Mouse (Mus musculus) spleen, adult 2 months (tissue): ENCODE data around the gene Gm9048. TPM values are rescaled to one million over a fixed set of nuclear protein-coding genes. Genes with fewer than 3 reads are reported as not detected.
"Not testable (repeated sequence)": the region's sequence is repeated elsewhere in the genome, so short reads cannot be mapped to it uniquely, and the experiment has no call there.

Experiments
- DNase-seq, 2 experiments: peaks; one replicate each; pipeline versions ENCODE4 v3.0.0 to v3.0.0-alpha.2; 2012 to 2021; ENCODE audit warnings: low spot score in 2 of 2, low read depth in 1 of 2
- H3K27ac ChIP-seq: fragments of 200-500 bp; 2 replicates; pipeline ENCODE4 v1.5.1; 2012; ENCODE audit warnings: low read length, inconsistent platforms; ENCODE audit not compliant: insufficient read depth
- H3K27me3 ChIP-seq: fragments of 200-500 bp; 2 replicates; pipeline ENCODE4 v1.6.1; 2012; ENCODE audit warnings: mild to moderate bottlenecking, moderate library complexity, low read length, inconsistent platforms; ENCODE audit not compliant: control insufficient read depth, insufficient read depth
- H3K36me3 ChIP-seq: fragments of 200-500 bp; 2 replicates; pipeline ENCODE4 v1.6.1; 2012; ENCODE audit warnings: mild to moderate bottlenecking, low read length, inconsistent platforms; ENCODE audit not compliant: control insufficient read depth, insufficient read depth
- H3K4me1 ChIP-seq: fragments of 200-500 bp; 2 replicates; pipeline ENCODE4 v1.6.1; 2011; ENCODE audit warnings: inconsistent platforms; ENCODE audit not compliant: control insufficient read depth, insufficient read depth, insufficient read length
- H3K4me3 ChIP-seq: fragments of 200-500 bp; 2 replicates; pipeline ENCODE4 v1.5.1; 2011; ENCODE audit warnings: mild to moderate bottlenecking, inconsistent platforms; ENCODE audit not compliant: insufficient read depth, insufficient read length; ENCODE audit errors: extremely low read depth
- CTCF ChIP-seq: fragments of 200-500 bp; IDR thresholded peaks from 2 replicates; pipeline ENCODE4 v1.5.1; 2011; ENCODE audit warnings: mild to moderate bottlenecking, inconsistent platforms; ENCODE audit not compliant: insufficient read depth, insufficient read length, insufficient replicate concordance; ENCODE audit errors: extremely low read depth
- POLR2A ChIP-seq: fragments of 200-500 bp; IDR thresholded peaks from 2 replicates; pipeline ENCODE4 v1.6.1; 2011; ENCODE audit warnings: low read depth, low read length, inconsistent platforms
- WGBS: fragments of 180-500 bp; shearing (Covaris S2); methylation state at CpG from one replicate; pipeline ENCODE4 v1.1.7; 2018; 5-methylcytosine and 5-hydroxymethylcytosine counted together
- polyA plus RNA-seq: library from polyadenylated mRNA; depleted of rRNA; stranded (reverse); fragments of >200 nt; gene quantifications from 2 replicates; pipeline ENCODE4 v1.2.3, GENCODE M21; 2012; rRNA removed

Gm9048 gene
- polyA plus RNA-seq, 1 experiment, result not detected

- DNase-seq, result no peak
Measured at GRCm38 (mm10) chr10:118319024-118319423, 29.5 kb downstream of the Gm9048 start.

GRCm38 (mm10) chr10:118302133-118302532, 46.3 kb downstream of the Gm9048 start:
- DNase-seq, H3K36me3 ChIP-seq, H3K27me3 ChIP-seq, H3K27ac ChIP-seq, H3K4me1 ChIP-seq, H3K4me3 ChIP-seq: not testable (repeated sequence)
- 50% methylated on average over 2 of the region's 2 CpGs for WGBS

More at GRCm38 (mm10) chr10:118319024-118319423, 29.5 kb downstream of the Gm9048 start:
- H3K4me1 ChIP-seq, result no peaks in the 10 kb centered on the region
- 36% methylated on average over 8 of the region's 8 CpGs for WGBS
- no peak overlapping the region for H3K4me3 ChIP-seq
- TF ChIP-seq CTCF, result no peak
- no peak for TF ChIP-seq POLR2A
- H3K36me3 ChIP-seq, result no peaks in the 10 kb centered on the region
- no peaks in the 10 kb centered on the region for H3K27me3 ChIP-seq
- no peak overlapping the region for H3K27ac ChIP-seq

Other genes starting within 250 kb of the Gm9048 start
- gene Mdm1, start 206.9 kb downstream of the Gm9048 start, polyA plus RNA-seq, result 2.9 and 3.4 TPM in 2 replicates
- gene Il22, start 143.7 kb downstream of the Gm9048 start, polyA plus RNA-seq, result not detected in 2 replicates
- gene Gm32717, start 107.9 kb downstream of the Gm9048 start, polyA plus RNA-seq, result not detected in 2 replicates
- not detected in 2 replicates for gene Gm32802, start 90.0 kb downstream of the Gm9048 start, polyA plus RNA-seq
- not detected in 2 replicates for gene Iltifb, start 53.6 kb downstream of the Gm9048 start, polyA plus RNA-seq
- not detected in 2 replicates for gene Gm9040, start 21.7 kb downstream of the Gm9048 start, polyA plus RNA-seq
- gene Gm9044, start 16.3 kb downstream of the Gm9048 start, polyA plus RNA-seq, result not detected in 2 replicates
- gene Gm9045, start 10.8 kb downstream of the Gm9048 start, polyA plus RNA-seq, result 0.04 TPM in 1 of 2 replicates, not detected in the other
- gene Gm9046, start 5.4 kb downstream of the Gm9048 start, polyA plus RNA-seq, result not detected in 2 replicates
- gene Gm9049, start 5.4 kb upstream of the Gm9048 start, polyA plus RNA-seq, result 0.04 TPM in 1 of 2 replicates, not detected in the other
- 0.33 and 0.38 TPM in 2 replicates for gene Ifng, start 92.4 kb upstream of the Gm9048 start, polyA plus RNA-seq